Mouse (Mus musculus): ENCODE measurements around the gene Pias3.
"Not testable (repeated sequence)": the region's sequence is repeated elsewhere in the genome, so short reads cannot be mapped to it uniquely, and the experiment has no call there.

GRCm38 (mm10) chr3:96686057-96686456 is 10.1 kb upstream of the Pias3 start:
- TF ChIP-seq EP300 (IDR thresholded peaks at IDR 0.05; ENCODE audit: low read length); E2F4 (IDR thresholded peaks at IDR 0.05; ENCODE audit: insufficient replicate concordance, low read depth, low read length); CTCF (conservative IDR thresholded peaks at IDR 0.05 in 1 of 2, IDR thresholded peaks at IDR 0.05 in 1 of 2; ENCODE audit: low read depth in 2 of 2, low read length in 2 of 2); MYC (IDR thresholded peaks at IDR 0.05; ENCODE audit: low read depth, low read length); POLR2AphosphoS2 (IDR thresholded peaks at IDR 0.05; ENCODE audit: low read depth, low read length); POLR2A (IDR thresholded peaks at IDR 0.05; ENCODE audit: low read depth, low read length); RCOR1 (conservative IDR thresholded peaks at IDR 0.05; ENCODE audit: low read depth, low read length); TCF12 (IDR thresholded peaks at IDR 0.05; ENCODE audit: low read depth, low read length): not testable (repeated sequence)
- peak; percentile 59; the same call in 1 of the 2 replicates for TF ChIP-seq TBP (conservative IDR thresholded peaks at IDR 0.05; ENCODE audit: low read depth, low read length)
